Comparison of ENCODE assay signal across 13 mouse cellular contexts in genomic region chr9:48786814-48787213, GRCm38 (mm10). TPM values are rescaled to one million over a fixed set of nuclear protein-coding genes. Genes with fewer than 3 reads are reported as not detected.
A peak's percentile ranks its signal among the peaks of the same experiment; 100 is the strongest.
DNase-seq lines count a peak whose midpoint lies in the region; ATAC-seq and TF ChIP-seq lines count a peak whose summit lies in the region.
"Had no signal": no experiment of that assay in that cellular context is flagged by ENCODE, and none has a peak within 500 bp of the region (broad histone marks: within the 10 kb centered on the region; RNA-seq: fewer than 3 reads in every experiment).

No protein-coding gene starts in this region.

- intact Hi-C loops in left cerebral cortex, postnatal 25 days (cut with DNase I): no loop called here

- 26% methylated on average over 6 of the region's 6 CpGs for WGBS in kidney, embryonic 14.5 days
- WGBS in forebrain, postnatal 0 days: 72% methylated on average over 6 of the region's 6 CpGs
- 80% methylated on average over 6 of the region's 6 CpGs for WGBS in forebrain, embryonic 13.5 days

- H3K4me3 ChIP-seq in megakaryocyte, embryonic 14.5 days (replicated peaks): peak overlapping the region; percentile 87
- H3K4me3 ChIP-seq in kidney, embryonic 14.5 days (ENCODE audit: low read length): no peak overlapping the region
- H3K4me3 ChIP-seq in forebrain, postnatal 0 days (ENCODE audit: low read depth, low read length): no peak overlapping the region
- H3K4me3 ChIP-seq in forebrain, embryonic 13.5 days: no peak overlapping the region
- H3K4me3 ChIP-seq: left cerebral cortex, adult 2 months; liver, embryonic 15.5 days had no signal

- no peak overlapping the region for H3K9ac ChIP-seq in kidney, embryonic 14.5 days (ENCODE audit: low read depth, low read length)
- H3K9ac ChIP-seq in forebrain, postnatal 0 days: no peak overlapping the region
- no peak overlapping the region for H3K9ac ChIP-seq in forebrain, embryonic 13.5 days
- H3K9ac ChIP-seq: liver, embryonic 15.5 days had no signal

- no peaks in the 10 kb centered on the region for H3K9me3 ChIP-seq in megakaryocyte, embryonic 14.5 days
- no peaks in the 10 kb centered on the region for H3K9me3 ChIP-seq in kidney, embryonic 14.5 days (ENCODE audit: control insufficient read depth, low read length)
- H3K9me3 ChIP-seq in forebrain, postnatal 0 days (ENCODE audit: low read length): no peaks in the 10 kb centered on the region
- H3K9me3 ChIP-seq in forebrain, embryonic 13.5 days (replicated peaks): no peaks in the 10 kb centered on the region
- H3K9me3 ChIP-seq: liver, embryonic 15.5 days had no signal

- peaks cover 13% of the 10 kb centered on the region for H3K36me3 ChIP-seq in megakaryocyte, embryonic 14.5 days (replicated peaks; ENCODE audit: low read length)
- H3K36me3 ChIP-seq in kidney, embryonic 14.5 days (ENCODE audit: control insufficient read depth, insufficient read depth, low read length): no peaks in the 10 kb centered on the region
- H3K36me3 ChIP-seq in forebrain, postnatal 0 days (ENCODE audit: insufficient read depth): no peaks in the 10 kb centered on the region
- no peaks in the 10 kb centered on the region for H3K36me3 ChIP-seq in forebrain, embryonic 13.5 days (ENCODE audit: poor library complexity, severe bottlenecking)
- H3K36me3 ChIP-seq: liver, embryonic 15.5 days had no signal

- no peak overlapping the region for H3K4me2 ChIP-seq in kidney, embryonic 14.5 days (replicated peaks; ENCODE audit: low read depth, low read length)
- H3K4me2 ChIP-seq in forebrain, postnatal 0 days (ENCODE audit: low read depth): no peak overlapping the region
- H3K4me2 ChIP-seq in forebrain, embryonic 13.5 days: no peak overlapping the region
- H3K4me2 ChIP-seq: liver, embryonic 15.5 days had no signal

- H3K27ac ChIP-seq in kidney, embryonic 14.5 days (ENCODE audit: low read depth, low read length): no peak overlapping the region
- H3K27ac ChIP-seq in forebrain, postnatal 0 days (ENCODE audit: low read depth, low read length): no peak overlapping the region
- no peak overlapping the region for H3K27ac ChIP-seq in forebrain, embryonic 13.5 days
- H3K27ac ChIP-seq: left cerebral cortex, adult 2 months; liver, embryonic 15.5 days had no signal

- peaks cover 81% of the 10 kb centered on the region for H3K4me1 ChIP-seq in megakaryocyte, embryonic 14.5 days
- no peaks in the 10 kb centered on the region for H3K4me1 ChIP-seq in kidney, embryonic 14.5 days (ENCODE audit: control insufficient read depth, insufficient read depth, low read length)
- no peaks in the 10 kb centered on the region for H3K4me1 ChIP-seq in forebrain, postnatal 0 days (ENCODE audit: insufficient read depth)
- peaks cover 16% of the 10 kb centered on the region; the same call in 1 of the 2 replicates for H3K4me1 ChIP-seq in forebrain, embryonic 13.5 days
- H3K4me1 ChIP-seq: liver, embryonic 15.5 days had no signal

- no peaks in the 10 kb centered on the region for H3K27me3 ChIP-seq in megakaryocyte, embryonic 14.5 days (replicated peaks)
- peaks cover 5% of the 10 kb centered on the region; the same call in 1 of the 2 replicates for H3K27me3 ChIP-seq in kidney, embryonic 14.5 days (ENCODE audit: control insufficient read depth, insufficient read depth, low read length)
- no peaks in the 10 kb centered on the region for H3K27me3 ChIP-seq in forebrain, postnatal 0 days (ENCODE audit: insufficient read depth, low read length)
- H3K27me3 ChIP-seq in forebrain, embryonic 13.5 days: no peaks in the 10 kb centered on the region

- ATAC-seq in megakaryocyte, adult 5-6 weeks (ENCODE audit: poor library complexity, severe bottlenecking): no peak
- 0 out of 2 replicates have a peak, but pooled peaks have one; percentile 32 for ATAC-seq in kidney, embryonic 14.5 days (ENCODE audit: low FRiP score, low TSS enrichment)
- ATAC-seq in forebrain, postnatal 0 days: no peak
- no peak for ATAC-seq in forebrain, embryonic 13.5 days
- ATAC-seq: Patski had no signal

- peak; percentile 75 for DNase-seq in gastrocnemius, adult 18-20 months (ENCODE audit: low spot score)
- DNase-seq in gastrocnemius, postnatal 10 days: no peak
- no peak for DNase-seq in left cerebral cortex, postnatal 25 days (ENCODE audit: low spot score in 2 of 2)
- DNase-seq in forebrain, postnatal 0 days: no peak
- DNase-seq: thymus, postnatal 25 days had no signal

- no peak for TF ChIP-seq CTCF in forebrain, postnatal 0 days (IDR thresholded peaks at IDR 0.05; ENCODE audit: low read depth)

RNA-seq across cellular contexts. Expression of gene Zbtb16, which starts 49.2 kb away (rescaled TPM):
- total RNA-seq in gastrocnemius, adult 18-20 months (2021): 100 to 1,000 TPM; 108 to 116 TPM
- total RNA-seq in gastrocnemius, postnatal 10 days (2021): 10 to 100 TPM; 24.7 to 60.1 TPM
- 1.00 and 1.8 TPM in 2 replicates for polyA plus RNA-seq in megakaryocyte, embryonic 14.5 days (2012; ENCODE audit: insufficient read depth, low replicate concordance)
- total RNA-seq in megakaryocyte, adult 5-6 weeks (2015): 1.9 and 3.0 TPM in 2 replicates
- total RNA-seq in megakaryocyte, adult 5-6 weeks (2017): 2.2 and 2.7 TPM in 2 replicates
- 0.49 and 1.5 TPM in 2 replicates for polyA plus RNA-seq in kidney, embryonic 14.5 days (2014; fragmentation: Nextera tagmentation; extraction: Ambion mirVana)
- total RNA-seq in left cerebral cortex, postnatal 25 days (2021): 10 to 100 TPM; 71.7 to 73.7 TPM
- total RNA-seq in forebrain, postnatal 0 days (2014; rRNA removed): 8.2 and 12.6 TPM in 2 replicates
- 4.7 and 6.8 TPM in 2 replicates for polyA plus RNA-seq in forebrain, postnatal 0 days (2015; fragmentation: Nextera tagmentation; extraction: Ambion mirVana)
- polyA plus RNA-seq in forebrain, embryonic 13.5 days (2015; fragmentation: Nextera tagmentation; extraction: Ambion mirVana): 3.2 and 3.4 TPM in 2 replicates
- polyA plus RNA-seq: C2C12 had no signal
